In the genomic region with DNA sequence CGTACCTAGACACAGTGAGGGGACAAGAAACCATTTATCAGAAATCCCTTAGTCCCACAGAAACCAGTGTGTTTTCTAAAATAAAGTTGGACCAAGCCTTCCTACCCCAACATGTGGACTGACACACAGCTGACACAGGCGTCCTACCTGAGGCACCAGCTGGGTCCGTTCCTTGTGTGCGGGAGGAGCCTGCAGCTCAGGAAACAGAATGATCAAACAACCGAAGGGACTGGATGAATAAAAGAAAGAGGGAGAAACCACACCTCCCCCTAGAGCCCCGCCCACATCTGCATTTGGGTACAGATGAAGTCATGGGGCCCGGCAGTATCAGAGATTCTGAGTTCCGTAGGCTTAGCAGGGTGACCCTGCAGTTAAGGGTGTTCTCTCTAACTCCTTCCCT, we compare ENCODE assay signal across 29 mouse cellular contexts. TPM values are rescaled to one million over a fixed set of nuclear protein-coding genes. Genes with fewer than 3 reads are reported as not detected.
A peak's percentile ranks its signal among the peaks of the same experiment; 100 is the strongest.
DNase-seq lines count a peak whose midpoint lies in the region; ATAC-seq lines count a peak whose summit lies in the region.
"Had no signal": no experiment of that assay in that cellular context is flagged by ENCODE, and none has a peak within 500 bp of the region (broad histone marks: within the 10 kb centered on the region; RNA-seq: fewer than 3 reads in every experiment).

A gene (minus strand): TSS at position 187 of the 400 bp plus-strand sequence.

- H3K4me2 ChIP-seq in forebrain, embryonic 15.5 days (replicated peaks): no peak within 1 kb of the TSS
- H3K4me2 ChIP-seq: embryonic facial prominence, embryonic 12.5 days; forebrain, embryonic 13.5 days had no signal

- no peaks in the 10 kb centered on the region for H3K27me3 ChIP-seq in forebrain, embryonic 15.5 days
- H3K27me3 ChIP-seq: CH12.LX; embryonic facial prominence, embryonic 12.5 days; forebrain, embryonic 13.5 days; Patski had no signal

- peak; percentile 29 for DNase-seq in heart, adult 11 months
- no peak for DNase-seq in heart, adult 18-20 months
- DNase-seq in 416B (ENCODE audit: low read depth) (peak; percentile 55), R1 (ENCODE audit: low read depth, low spot score) (peak; percentile 25)
- DNase-seq in urinary bladder, adult 2 months (ENCODE audit: low spot score): no peak
- DNase-seq: adrenal gland, adult 8-10 months; adrenal gland, postnatal 14 days; adrenal gland, postnatal 36 days; cerebellum, adult 11-12 months; cerebellum, adult 2 months; cerebellum, adult 9-10 months; cerebellum, postnatal 10 days; cerebellum, postnatal 25 days had no signal

- ATAC-seq in neutrophil, adult 5-6 weeks (ENCODE audit: extremely low read depth, insufficient number of reproducible peaks, low FRiP score, poor library complexity, severe bottlenecking): no peak
- no peak for ATAC-seq in activated CD4-positive, CD25-positive, alpha-beta regulatory T cell, adult 4 months
- no peak for ATAC-seq in forebrain, embryonic 15.5 days (replicated peaks)
- ATAC-seq: CD4-positive, CD25-positive, alpha-beta regulatory T cell, adult 4 months; forebrain, embryonic 13.5 days; forebrain, embryonic 16.5 days; Patski had no signal

- 72% methylated on average over 8 of the region's 8 CpGs for WGBS in forebrain, embryonic 15.5 days

- no peak within 1 kb of the TSS for H3K4me3 ChIP-seq in forebrain, embryonic 15.5 days
- H3K4me3 ChIP-seq: embryonic facial prominence, embryonic 10.5 days; embryonic facial prominence, embryonic 12.5 days; forebrain, embryonic 13.5 days had no signal

- no peak within 1 kb of the TSS for H3K9ac ChIP-seq in forebrain, embryonic 15.5 days (replicated peaks)
- H3K9ac ChIP-seq: embryonic facial prominence, embryonic 12.5 days; forebrain, embryonic 13.5 days had no signal

- H3K27ac ChIP-seq in forebrain, embryonic 15.5 days (replicated peaks): no peak within 1 kb of the TSS
- H3K27ac ChIP-seq: embryonic facial prominence, embryonic 10.5 days; embryonic facial prominence, embryonic 12.5 days; forebrain, embryonic 13.5 days had no signal

- no peaks in the 10 kb centered on the region for H3K4me1 ChIP-seq in forebrain, embryonic 15.5 days
- H3K4me1 ChIP-seq: embryonic facial prominence, embryonic 10.5 days; embryonic facial prominence, embryonic 12.5 days; forebrain, embryonic 13.5 days had no signal

- H3K36me3 ChIP-seq in forebrain, embryonic 15.5 days: no peaks in the 10 kb centered on the region
- H3K36me3 ChIP-seq: embryonic facial prominence, embryonic 10.5 days; embryonic facial prominence, embryonic 12.5 days; G1E had no signal

- no peaks in the 10 kb centered on the region for H3K9me3 ChIP-seq in forebrain, embryonic 15.5 days
- H3K9me3 ChIP-seq: embryonic facial prominence, embryonic 10.5 days; embryonic facial prominence, embryonic 12.5 days; forebrain, embryonic 13.5 days; G1E had no signal

RNA-seq across cellular contexts. Expression of the gene that starts here (rescaled TPM):
- not detected for total RNA-seq in heart, adult 18-20 months (2021)
- total RNA-seq in neutrophil, adult 5-6 weeks (2017): 16.7 and 20.0 TPM in 2 replicates
- polyA plus RNA-seq in activated CD4-positive, CD25-positive, alpha-beta regulatory T cell, adult 4 months (2017; shearing (Covaris generic)): not detected
- not detected in 2 replicates for polyA plus RNA-seq in forebrain, embryonic 15.5 days (2015; fragmentation: Nextera tagmentation; extraction: Ambion mirVana)
- polyA plus RNA-seq in urinary bladder, adult 2 months (2012; rRNA removed): not detected in 2 replicates
- total RNA-seq: adrenal gland, adult 18-20 months; adrenal gland, postnatal 14 days; adrenal gland, postnatal 36 days; CH12.LX had no signal
- polyA plus RNA-seq: C2C12; CD4-positive, CD25-positive, alpha-beta regulatory T cell, adult 4 months; cerebellum, adult 2 months; cortical plate, adult 2 months; embryonic facial prominence, embryonic 10.5 days; embryonic facial prominence, embryonic 12.5 days; embryonic facial prominence, embryonic 14.5 days; forebrain, embryonic 11.5 days; forebrain, embryonic 13.5 days; forebrain, embryonic 16.5 days; G1E; Patski had no signal

Comparison
In these comparisons a context has a peak if more than half of its experiments do, and no peak if none do; other contexts are left out.
1. RNA of the gene that starts here (total RNA-seq): 16.7 to 20.0 TPM in neutrophil, adult 5-6 weeks; not detected in heart, adult 18-20 months; every median in the first group is over 10 times any median in the second.
2. DNase-seq: peak in heart, adult 11 months (single experiment), 416B (single experiment) and R1 (single experiment); none in heart, adult 18-20 months (0 of 2) and urinary bladder, adult 2 months (single experiment).